8 mouse cellular contexts compared by ENCODE assay signal in genomic region chr5:148052846-148053608, GRCm38 (mm10).
A peak's percentile ranks its signal among the peaks of the same experiment; 100 is the strongest.
DNase-seq lines count a peak whose midpoint lies in the region; ATAC-seq lines count a peak whose summit lies in the region.
"Had no signal": no experiment of that assay in that cellular context is flagged by ENCODE, and none has a peak within 500 bp of the region (broad histone marks: within the 10 kb centered on the region; RNA-seq: fewer than 3 reads in every experiment).

No protein-coding gene starts in this region.

- intact Hi-C loops in heart, postnatal 14 days (cut with DNase I): no loop called here
- intact Hi-C loops in left cerebral cortex, postnatal 36 days (cut with DNase I): no loop called here

- ATAC-seq in monocyte, adult 5-6 weeks (replicated peaks; ENCODE audit: insufficient number of reproducible peaks, low FRiP score, low TSS enrichment, poor library complexity, severe bottlenecking): no peak

- DNase-seq in layer of hippocampus, adult 9-10 months (ENCODE audit: low spot score): peak; percentile 37
- no peak for DNase-seq in layer of hippocampus, adult 11-12 months (ENCODE audit: low spot score)
- peak; percentile 78 for DNase-seq in adrenal gland, postnatal 10 days
- DNase-seq in cerebellum, adult 11-12 months: peak; percentile 96
- peak; percentile 40 to 51 for DNase-seq in heart, postnatal 14 days
- no peak for DNase-seq in left cerebral cortex, postnatal 36 days (ENCODE audit: low spot score in 2 of 2)
- DNase-seq: thymus, postnatal 25 days had no signal

Comparison
In these comparisons a context has a peak if more than half of its experiments do, and no peak if none do; other contexts are left out.
1. DNase-seq: peak in layer of hippocampus, adult 9-10 months (single experiment), adrenal gland, postnatal 10 days (single experiment), cerebellum, adult 11-12 months (single experiment) and heart, postnatal 14 days (2 of 2); none in layer of hippocampus, adult 11-12 months (single experiment) and left cerebral cortex, postnatal 36 days (0 of 2).